Mouse (Mus musculus): ENCODE measurements around the gene Parvb. TPM values are rescaled to one million over a fixed set of nuclear protein-coding genes. Genes with fewer than 3 reads are reported as not detected.

Gene Parvb
- polyA plus RNA-seq, 1 experiment from 2014 or later: 4.8 TPM

DNA sequence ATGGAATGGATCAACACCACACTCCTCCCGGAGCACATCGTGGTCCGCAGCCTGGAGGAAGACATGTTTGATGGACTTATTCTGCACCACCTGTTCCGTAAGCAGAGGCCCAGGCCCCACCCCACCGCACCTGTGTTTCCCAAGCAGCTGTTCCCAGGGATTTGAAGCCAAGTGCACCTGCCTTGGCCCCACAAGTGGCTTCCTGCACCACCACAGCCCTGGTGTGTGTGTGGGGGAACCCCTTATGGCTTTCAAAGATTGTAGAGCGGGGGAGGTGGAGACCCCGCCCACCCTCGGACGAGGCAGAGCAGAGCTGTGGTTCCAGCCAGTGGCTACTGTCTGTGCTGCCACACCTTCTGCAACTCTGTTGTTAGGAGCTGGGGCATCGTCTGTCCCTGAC is 97.0 kb downstream of the Parvb start:
- Histone ChIP-seq H3K4me3 (replicated peaks) (no peak overlapping the region), H3K4me2 (replicated peaks) (no peak overlapping the region), H3K4me1 (peaks cover 13% of the 10 kb centered on the region; the same call in 1 of the 2 replicates), H3K9ac (no peak overlapping the region), H3K9me3 (replicated peaks) (no peaks in the 10 kb centered on the region), H3K36me3 (no peaks in the 10 kb centered on the region), H3K27me3 (no peaks in the 10 kb centered on the region), H3K27ac (replicated peaks) (no peak overlapping the region)
- no peak for ATAC-seq (ENCODE audit: insufficient number of reproducible peaks, low FRiP score, low TSS enrichment, low read depth)
- WGBS: 66% methylated on average over 10 of the region's 10 CpGs

- Histone ChIP-seq H3K36me3 (no peaks in the 10 kb centered on the region), H3K27me3 (no peaks in the 10 kb centered on the region), H3K9me3 (replicated peaks) (no peaks in the 10 kb centered on the region), H3K4me1 (peaks cover 13% of the 10 kb centered on the region; the same call in 1 of the 2 replicates), H3K4me3 (replicated peaks) (no peak overlapping the region), H3K9ac (no peak overlapping the region), H3K4me2 (replicated peaks) (no peak overlapping the region), H3K27ac (replicated peaks) (no peak overlapping the region)
- ATAC-seq (ENCODE audit: insufficient number of reproducible peaks, low FRiP score, low TSS enrichment, low read depth): no peak
- WGBS: 88% methylated on average over 8 of the region's 8 CpGs
Measured at GRCm38 (mm10) chr15:84329940-84330339, 98.1 kb downstream of the Parvb start.

DNA sequence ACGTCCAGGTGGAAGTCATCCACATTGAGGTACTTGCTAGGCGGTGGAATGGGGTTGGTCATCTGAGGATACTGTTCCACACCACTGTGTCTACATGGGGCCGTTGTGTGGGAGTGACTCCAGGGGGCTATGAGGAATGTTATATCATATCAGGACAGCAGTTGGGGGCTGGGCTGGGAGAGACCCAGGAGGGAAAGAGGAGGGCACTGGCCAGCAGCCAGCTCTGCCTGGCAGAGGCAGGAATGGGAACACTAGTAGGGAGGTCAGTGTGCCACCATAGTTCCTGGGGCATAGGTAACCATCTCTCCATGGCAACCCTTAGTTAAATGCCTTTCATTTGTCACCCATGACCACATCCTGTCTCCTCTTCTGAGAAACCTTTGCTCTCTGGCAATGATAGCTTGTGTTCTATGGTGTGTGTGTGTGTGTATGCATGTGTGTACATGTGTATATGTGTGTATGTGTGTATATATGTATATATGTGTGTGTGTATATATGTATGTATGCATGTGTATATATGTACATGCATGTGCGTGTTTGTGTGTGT is 99.3 kb downstream of the Parvb start:
- no peak for ATAC-seq (ENCODE audit: insufficient number of reproducible peaks, low FRiP score, low TSS enrichment, low read depth)
- 81% methylated on average over 4 of the region's 4 CpGs for WGBS
- Histone ChIP-seq H3K4me1 (0 out of 2 replicates have a peak, but pooled peaks cover 4% of the 10 kb centered on the region), H3K4me2 (replicated peaks) (no peak overlapping the region), H3K36me3 (no peaks in the 10 kb centered on the region), H3K9me3 (replicated peaks) (no peaks in the 10 kb centered on the region), H3K4me3 (replicated peaks) (no peak overlapping the region), H3K9ac (no peak overlapping the region), H3K27ac (replicated peaks) (no peak overlapping the region), H3K27me3 (no peaks in the 10 kb centered on the region)

GRCm38 (mm10) chr15:84336281-84336817 is 104.5 kb downstream of the Parvb start:
- no peaks in the 10 kb centered on the region for H3K4me1 ChIP-seq
- no peak overlapping the region for H3K4me3 ChIP-seq (replicated peaks)
- 43% methylated on average over 12 of the region's 12 CpGs for WGBS
- no peaks in the 10 kb centered on the region for H3K36me3 ChIP-seq
- H3K4me2 ChIP-seq (replicated peaks): no peak overlapping the region
- H3K9ac ChIP-seq: no peak overlapping the region
- no peaks in the 10 kb centered on the region for H3K27me3 ChIP-seq
- H3K9me3 ChIP-seq (replicated peaks): no peaks in the 10 kb centered on the region
- H3K27ac ChIP-seq (replicated peaks): no peak overlapping the region
- no peak for ATAC-seq (ENCODE audit: insufficient number of reproducible peaks, low FRiP score, low TSS enrichment, low read depth)

- Histone ChIP-seq H3K9me3 (replicated peaks) (no peaks in the 10 kb centered on the region), H3K36me3 (no peaks in the 10 kb centered on the region), H3K4me1 (no peaks in the 10 kb centered on the region), H3K9ac (no peak overlapping the region), H3K27me3 (no peaks in the 10 kb centered on the region), H3K27ac (replicated peaks) (no peak overlapping the region), H3K4me2 (replicated peaks) (no peak overlapping the region), H3K4me3 (replicated peaks) (no peak overlapping the region)
- ATAC-seq (ENCODE audit: insufficient number of reproducible peaks, low FRiP score, low TSS enrichment, low read depth): no peak
- 74% methylated on average over 5 of the region's 5 CpGs for WGBS
Measured at GRCm38 (mm10) chr15:84337599-84337998, 105.8 kb downstream of the Parvb start.

DNA sequence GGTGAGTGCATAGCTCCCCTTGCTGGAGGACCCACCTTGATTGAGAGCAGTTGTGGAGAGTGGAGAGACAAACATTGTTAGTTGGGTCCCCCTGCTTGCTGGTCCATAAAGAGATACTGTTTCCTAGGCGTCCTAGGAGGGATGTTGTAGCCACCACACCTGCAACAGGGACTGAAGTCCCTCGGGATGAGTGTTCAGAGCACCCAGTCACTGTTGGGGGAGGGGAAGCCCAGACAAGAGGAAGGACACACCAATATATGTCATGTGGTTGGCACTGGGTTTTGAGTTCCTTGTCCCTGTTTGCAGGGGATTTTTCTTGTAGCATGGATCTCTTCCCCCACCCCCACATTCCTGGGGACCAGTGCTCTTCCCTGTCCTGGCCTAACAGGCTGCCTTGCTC is 109.1 kb downstream of the Parvb start:
- no peaks in the 10 kb centered on the region for H3K9me3 ChIP-seq (replicated peaks)
- H3K4me1 ChIP-seq: peaks cover 13% of the 10 kb centered on the region
- 45% methylated on average over 2 of the region's 2 CpGs for WGBS
- no peak overlapping the region for H3K27ac ChIP-seq (replicated peaks)
- H3K27me3 ChIP-seq: no peaks in the 10 kb centered on the region
- no peaks in the 10 kb centered on the region for H3K36me3 ChIP-seq
- H3K4me2 ChIP-seq (replicated peaks): no peak overlapping the region
- no peak overlapping the region for H3K9ac ChIP-seq
- no peak overlapping the region for H3K4me3 ChIP-seq (replicated peaks)
- no peak for ATAC-seq (ENCODE audit: insufficient number of reproducible peaks, low FRiP score, low TSS enrichment, low read depth)

GRCm38 (mm10) chr15:84348769-84349168 is 116.9 kb downstream of the Parvb start:
- Histone ChIP-seq H3K4me1 (peaks cover 24% of the 10 kb centered on the region), H3K4me2 (replicated peaks) (no peak overlapping the region), H3K9me3 (replicated peaks) (no peaks in the 10 kb centered on the region), H3K4me3 (replicated peaks) (no peak overlapping the region), H3K27ac (replicated peaks) (no peak overlapping the region), H3K9ac (no peak overlapping the region), H3K27me3 (no peaks in the 10 kb centered on the region), H3K36me3 (no peaks in the 10 kb centered on the region)
- 92% methylated on average over 4 of the region's 4 CpGs for WGBS
- no peak for ATAC-seq (ENCODE audit: insufficient number of reproducible peaks, low FRiP score, low TSS enrichment, low read depth)

- Histone ChIP-seq H3K27me3 (no peaks in the 10 kb centered on the region), H3K9ac (no peak overlapping the region), H3K4me2 (replicated peaks) (no peak overlapping the region), H3K4me1 (peaks cover 15% of the 10 kb centered on the region), H3K4me3 (replicated peaks) (no peak overlapping the region), H3K36me3 (no peaks in the 10 kb centered on the region), H3K9me3 (replicated peaks) (no peaks in the 10 kb centered on the region), H3K27ac (replicated peaks) (no peak overlapping the region)
- no peak for ATAC-seq (ENCODE audit: insufficient number of reproducible peaks, low FRiP score, low TSS enrichment, low read depth)
- 62% methylated on average over 14 of the region's 14 CpGs for WGBS
Measured at GRCm38 (mm10) chr15:84349915-84350738, 118.3 kb downstream of the Parvb start.

GRCm38 (mm10) chr15:84351342-84351741 is 119.5 kb downstream of the Parvb start:
- Histone ChIP-seq H3K36me3 (no peaks in the 10 kb centered on the region), H3K9me3 (replicated peaks) (no peaks in the 10 kb centered on the region), H3K4me1 (peaks cover 11% of the 10 kb centered on the region), H3K4me3 (replicated peaks) (no peak overlapping the region), H3K27ac (replicated peaks) (no peak overlapping the region), H3K9ac (no peak overlapping the region), H3K27me3 (no peaks in the 10 kb centered on the region), H3K4me2 (replicated peaks) (no peak overlapping the region)
- no peak for ATAC-seq (ENCODE audit: insufficient number of reproducible peaks, low FRiP score, low TSS enrichment, low read depth)
- 83% methylated on average over 7 of the region's 7 CpGs for WGBS

DNA sequence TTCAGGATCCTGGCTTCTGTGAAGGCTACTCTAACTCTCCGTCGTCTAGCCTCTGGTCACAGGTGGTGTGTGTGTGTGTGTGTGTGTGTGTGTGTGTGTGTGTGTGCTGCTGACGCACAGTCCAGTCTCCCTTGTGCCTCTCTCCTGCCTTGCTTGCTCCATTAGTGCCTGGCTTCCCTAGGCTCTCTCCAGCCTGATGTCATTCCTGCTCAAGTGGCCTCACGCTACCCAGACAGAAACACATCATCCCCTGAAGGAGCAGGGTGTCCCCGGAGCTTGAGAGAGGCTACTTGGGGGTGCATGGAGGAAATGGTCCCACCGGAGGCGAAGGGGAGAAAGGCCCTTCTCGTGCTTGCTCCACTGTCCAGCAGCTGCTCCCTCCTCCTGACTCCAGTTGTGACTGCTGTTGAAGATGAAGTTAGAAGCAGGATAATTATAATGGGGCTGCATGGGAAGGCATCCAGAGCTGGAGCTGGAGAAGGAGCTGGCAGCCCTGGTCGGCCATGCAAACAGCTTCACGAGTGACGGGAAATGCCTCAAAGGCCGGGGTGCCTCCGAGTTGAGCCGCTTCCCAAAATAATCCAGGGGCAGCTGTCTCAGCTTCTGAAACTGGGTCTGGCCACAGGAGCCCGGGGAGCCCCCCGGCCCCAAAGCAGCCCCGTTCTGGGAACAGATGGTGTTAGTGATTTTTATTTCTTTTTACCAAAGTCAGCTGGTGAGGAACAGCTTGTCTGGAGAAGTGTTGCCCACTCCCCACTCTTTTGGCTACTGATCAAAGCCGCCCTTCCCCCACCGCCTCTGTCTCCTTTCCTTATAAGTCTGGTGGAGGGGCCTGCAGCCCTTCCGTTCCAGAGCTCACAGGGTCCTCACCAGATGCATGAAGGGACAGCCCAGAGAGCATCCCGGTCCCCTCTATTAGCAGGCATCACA is 120.3 kb downstream of the Parvb start:
- no peaks in the 10 kb centered on the region for H3K27me3 ChIP-seq
- H3K4me3 ChIP-seq (replicated peaks): no peak overlapping the region
- H3K27ac ChIP-seq (replicated peaks): peak overlapping the region; percentile 29; the same call in 1 of the 2 replicates
- no peak for ATAC-seq (ENCODE audit: insufficient number of reproducible peaks, low FRiP score, low TSS enrichment, low read depth)
- no peak overlapping the region for H3K4me2 ChIP-seq (replicated peaks)
- no peaks in the 10 kb centered on the region for H3K9me3 ChIP-seq (replicated peaks)
- H3K4me1 ChIP-seq: peaks cover 11% of the 10 kb centered on the region
- H3K36me3 ChIP-seq: no peaks in the 10 kb centered on the region
- WGBS: 46% methylated on average over 21 of the region's 21 CpGs
- no peak overlapping the region for H3K9ac ChIP-seq

DNA sequence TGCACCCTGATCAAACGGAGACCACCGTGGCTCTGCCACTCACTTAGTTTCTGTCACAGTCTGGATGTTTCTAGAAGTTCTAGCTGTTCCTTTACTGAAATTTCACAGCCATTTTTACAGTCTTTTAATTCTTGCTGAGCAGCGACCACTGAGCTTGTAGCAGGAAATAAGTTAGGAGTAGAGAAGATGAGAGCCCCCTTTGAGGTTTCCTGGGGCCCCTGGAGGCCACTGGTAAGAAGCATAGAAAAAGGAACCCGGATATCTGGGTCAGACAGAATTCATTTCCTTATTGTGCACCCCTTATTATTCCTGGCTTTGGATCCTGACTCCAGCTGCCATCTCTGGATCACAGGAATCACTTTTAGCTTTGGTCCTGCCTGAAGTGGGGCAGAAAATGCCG is 123.2 kb downstream of the Parvb start:
- Histone ChIP-seq H3K27ac (replicated peaks) (no peak overlapping the region), H3K27me3 (no peaks in the 10 kb centered on the region), H3K4me2 (replicated peaks) (no peak overlapping the region), H3K9me3 (replicated peaks) (no peaks in the 10 kb centered on the region), H3K4me1 (peaks cover 13% of the 10 kb centered on the region), H3K4me3 (replicated peaks) (no peak overlapping the region), H3K36me3 (no peaks in the 10 kb centered on the region), H3K9ac (no peak overlapping the region)
- 65% methylated on average over 5 of the region's 5 CpGs for WGBS
- no peak for ATAC-seq (ENCODE audit: insufficient number of reproducible peaks, low FRiP score, low TSS enrichment, low read depth)

All from embryonic facial prominence, embryonic 15.5 days (tissue).